Mouse (Mus musculus): Measurements from ENCODE around the gene Gm10073. TPM values are rescaled to one million over a fixed set of nuclear protein-coding genes. Genes with fewer than 3 reads are reported as not detected.
"Not testable (repeated sequence)": the region's sequence is repeated elsewhere in the genome, so short reads cannot be mapped to it uniquely, and the experiment has no call there.

Gene Gm10073
- total RNA-seq (2021) = 100 to 1,000 TPM; 112 to 113 TPM

GRCm38 (mm10) chr8:106573168-106573567 is at the start of gene Gm10073:
Gm10073 (minus strand) TSS chr8:106573461.
- intact Hi-C loops (cut with DNase I); DNase-seq: not testable (repeated sequence)

- no peak for DNase-seq
- intact Hi-C loops (cut with DNase I) = no loop called here
These were observed 49.8 kb upstream of the Gm10073 start for GRCm38 (mm10) chr8:106623016-106623415.

- no peak for DNase-seq
- intact Hi-C loops (cut with DNase I) = no loop called here
These were observed 47.2 kb upstream of the Gm10073 start for GRCm38 (mm10) chr8:106620488-106620887.

GRCm38 (mm10) chr8:106619549-106620245 is 46.4 kb upstream of the Gm10073 start:
- intact Hi-C loops (cut with DNase I) = no loop called here

GRCm38 (mm10) chr8:106618324-106618723 is 45.1 kb upstream of the Gm10073 start:
- DNase-seq = no peak
- intact Hi-C loops (cut with DNase I) = no loop called here

More at GRCm38 (mm10) chr8:106619549-106620245, 46.4 kb upstream of the Gm10073 start:
- peak; percentile 50 to 69 for DNase-seq

- intact Hi-C loops (cut with DNase I) = no loop called here
- DNase-seq = no peak
These were observed 44.6 kb upstream of the Gm10073 start for GRCm38 (mm10) chr8:106617865-106618264.

GRCm38 (mm10) chr8:106617196-106617595 is 43.9 kb upstream of the Gm10073 start:
- intact Hi-C loops (cut with DNase I) = no loop called here
- no peak for DNase-seq

GRCm38 (mm10) chr8:106616679-106617078 is 43.4 kb upstream of the Gm10073 start:
- no peak for DNase-seq
- intact Hi-C loops (cut with DNase I) = no loop called here

- DNase-seq = no peak
- intact Hi-C loops (cut with DNase I) = no loop called here
These were observed 42.5 kb upstream of the Gm10073 start for GRCm38 (mm10) chr8:106615661-106616299.

GRCm38 (mm10) chr8:106614704-106615103 is 41.4 kb upstream of the Gm10073 start:
- intact Hi-C loops (cut with DNase I) = no loop called here
- no peak for DNase-seq

- no peak for DNase-seq
- intact Hi-C loops (cut with DNase I) = no loop called here
These were observed 38.8 kb upstream of the Gm10073 start for GRCm38 (mm10) chr8:106612047-106612446.

- intact Hi-C loops (cut with DNase I) = no loop called here
- DNase-seq = no peak
These were observed 37.8 kb upstream of the Gm10073 start for GRCm38 (mm10) chr8:106610958-106611640.

GRCm38 (mm10) chr8:106609076-106609903 is 36.0 kb upstream of the Gm10073 start:
- no peak for DNase-seq

GRCm38 (mm10) chr8:106608425-106608824 is 35.2 kb upstream of the Gm10073 start:
- DNase-seq = no peak
- intact Hi-C loops (cut with DNase I) = no loop called here

More at GRCm38 (mm10) chr8:106609076-106609903, 36.0 kb upstream of the Gm10073 start:
- intact Hi-C loops (cut with DNase I) = no loop called here

- DNase-seq; intact Hi-C loops (cut with DNase I): not testable (repeated sequence)
These were observed 34.5 kb upstream of the Gm10073 start for GRCm38 (mm10) chr8:106607783-106608182.

- intact Hi-C loops (cut with DNase I) = no loop called here
These were observed 33.4 kb upstream of the Gm10073 start for GRCm38 (mm10) chr8:106606601-106607145.

GRCm38 (mm10) chr8:106606121-106606520 is 32.9 kb upstream of the Gm10073 start:
- no peak for DNase-seq
- intact Hi-C loops (cut with DNase I) = no loop called here

More at GRCm38 (mm10) chr8:106606601-106607145, 33.4 kb upstream of the Gm10073 start:
- DNase-seq = no peak

- no peak for DNase-seq
- intact Hi-C loops (cut with DNase I) = no loop called here
These were observed 32.4 kb upstream of the Gm10073 start for GRCm38 (mm10) chr8:106605657-106606056.

- intact Hi-C loops (cut with DNase I) = no loop called here
- no peak for DNase-seq
These were observed 30.7 kb upstream of the Gm10073 start for GRCm38 (mm10) chr8:106603933-106604332.

- DNase-seq = peak; percentile 10 to 19
- intact Hi-C loops (cut with DNase I) = no loop called here
These were observed 30.0 kb upstream of the Gm10073 start, which contains the start of gene Cdh1 for GRCm38 (mm10) chr8:106603131-106603819. Cdh1 (plus strand) TSS chr8:106603351.
